In the genomic region with DNA sequence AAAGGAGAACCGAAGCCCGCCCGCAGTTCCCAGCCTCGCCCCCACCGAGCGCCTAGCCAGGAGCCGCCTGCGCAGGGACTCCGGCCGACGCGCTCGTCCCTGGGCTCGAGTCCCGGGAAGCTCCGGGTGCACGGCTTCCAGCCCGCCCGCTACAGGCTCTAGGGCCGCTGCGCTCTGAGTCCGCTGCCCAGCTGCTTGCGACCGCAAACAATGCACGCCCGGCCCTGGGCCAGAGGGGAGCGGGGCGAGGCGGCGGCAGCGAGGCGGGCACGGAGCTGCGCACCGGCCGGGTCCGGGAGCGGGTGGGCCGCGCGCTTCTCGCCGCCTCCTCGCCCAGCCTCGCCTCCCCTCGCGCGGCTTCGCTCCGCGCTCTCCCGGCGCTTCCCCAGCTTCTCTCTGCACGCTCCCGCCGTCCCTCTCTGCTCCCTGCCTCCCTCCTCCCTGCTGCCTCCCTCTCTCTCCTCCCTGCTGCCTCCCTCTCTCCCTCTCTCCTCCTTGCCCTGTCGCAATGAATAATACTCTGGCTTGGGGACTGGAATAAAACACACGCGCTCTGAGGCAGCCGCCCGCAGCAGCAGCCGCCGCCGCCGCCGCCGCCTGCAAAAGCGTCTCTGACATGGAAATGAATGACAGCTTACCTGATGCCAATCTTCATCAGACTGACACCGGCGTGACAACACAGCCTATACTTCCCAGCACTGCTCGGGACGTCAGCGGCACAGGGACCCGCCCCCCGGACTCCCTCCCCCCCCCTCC, we compare ENCODE assay signal across 8 mouse cellular contexts. TPM values are rescaled to one million over a fixed set of nuclear protein-coding genes. Genes with fewer than 3 reads are reported as not detected.
DNase-seq lines count a peak whose midpoint lies in the region; ATAC-seq lines count a peak whose summit lies in the region.

No protein-coding gene starts in this region.

- H3K9me3 ChIP-seq in embryonic facial prominence, embryonic 10.5 days: no peaks in the 10 kb centered on the region
- no peaks in the 10 kb centered on the region for H3K9me3 ChIP-seq in intestine, embryonic 15.5 days

- no peaks in the 10 kb centered on the region for H3K36me3 ChIP-seq in embryonic facial prominence, embryonic 10.5 days (replicated peaks)
- no peaks in the 10 kb centered on the region for H3K36me3 ChIP-seq in intestine, embryonic 15.5 days

- under 1% methylated on average over 75 of the region's 75 CpGs for WGBS in embryonic facial prominence, embryonic 10.5 days
- under 1% methylated on average over 53 of the region's 75 CpGs for WGBS in intestine, embryonic 15.5 days

- H3K27me3 ChIP-seq in embryonic facial prominence, embryonic 10.5 days (replicated peaks; ENCODE audit: low read depth, poor library complexity, severe bottlenecking): 0 out of 2 replicates have a peak, but pooled peaks cover 8% of the 10 kb centered on the region
- H3K27me3 ChIP-seq in intestine, embryonic 15.5 days (replicated peaks): no peaks in the 10 kb centered on the region

- H3K9ac ChIP-seq in intestine, embryonic 15.5 days: peak overlapping the region; percentile 71

- peaks cover 53% of the 10 kb centered on the region for H3K4me1 ChIP-seq in embryonic facial prominence, embryonic 10.5 days
- H3K4me1 ChIP-seq in intestine, embryonic 15.5 days (replicated peaks): peaks cover 18% of the 10 kb centered on the region

- ATAC-seq in granulocyte monocyte progenitor cell, adult 5-6 weeks (replicated peaks; ENCODE audit: poor library complexity, severe bottlenecking): peak; percentile 23
- ATAC-seq in intestine, embryonic 15.5 days: peak; percentile 88
- ATAC-seq in megakaryocyte, adult 5-6 weeks (ENCODE audit: poor library complexity, severe bottlenecking): peak; percentile 45

- peak overlapping the region; percentile 87 for H3K4me3 ChIP-seq in embryonic facial prominence, embryonic 10.5 days
- H3K4me3 ChIP-seq in intestine, embryonic 15.5 days (replicated peaks): peak overlapping the region; percentile 74

- peak overlapping the region; percentile 97 for H3K27ac ChIP-seq in embryonic facial prominence, embryonic 10.5 days (replicated peaks)
- peak overlapping the region; percentile 97 for H3K27ac ChIP-seq in intestine, embryonic 15.5 days

- peak overlapping the region; percentile 91 for H3K4me2 ChIP-seq in intestine, embryonic 15.5 days (replicated peaks)

- peak; percentile 87 for DNase-seq in right cerebral cortex, adult 18-20 months
- no peak for DNase-seq in right cerebral cortex, postnatal 4 days
- peak; percentile 94 for DNase-seq in embryonic facial prominence, embryonic 10.5 days (ENCODE audit: low spot score)
- DNase-seq in left cerebral cortex, adult 9 months (ENCODE audit: low spot score in 2 of 2): peak; percentile 73 to 79
- DNase-seq in right cerebral cortex, postnatal 25 days: peak; percentile 84

RNA-seq across cellular contexts. Expression of a gene that starts 0.4 kb away (rescaled TPM):
- polyA plus RNA-seq in embryonic facial prominence, embryonic 10.5 days (2016; fragmentation: Nextera tagmentation; extraction: Ambion mirVana): 32.7 and 33.0 TPM in 2 replicates
- not detected in 2 replicates for total RNA-seq in granulocyte monocyte progenitor cell, adult 5-6 weeks (2014; fragmentation: Nextera tagmentation)
- total RNA-seq in granulocyte monocyte progenitor cell, adult 5-6 weeks (2017): not detected in 2 replicates
- polyA plus RNA-seq in intestine, embryonic 15.5 days (2015; fragmentation: Nextera tagmentation; extraction: Ambion mirVana): 7.9 and 8.2 TPM in 2 replicates
- total RNA-seq in megakaryocyte, adult 5-6 weeks (2015): 0.16 and 0.64 TPM in 2 replicates
- 0.04 and 0.41 TPM in 2 replicates for total RNA-seq in megakaryocyte, adult 5-6 weeks (2017)

Comparison
In these comparisons a context has a peak if more than half of its experiments do, and no peak if none do; other contexts are left out.
1. ATAC-seq: peak in every context shown above with its lines; median percentile 88 in intestine, embryonic 15.5 days; 45 in megakaryocyte, adult 5-6 weeks; 23 in granulocyte monocyte progenitor cell, adult 5-6 weeks.